Mouse (Mus musculus): ENCODE results near the gene Ikzf1. TPM values are rescaled to one million over a fixed set of nuclear protein-coding genes. Genes with fewer than 3 reads are reported as not detected.

Gene Ikzf1
- total RNA-seq, 1 experiment = 0.49 TPM

DNA sequence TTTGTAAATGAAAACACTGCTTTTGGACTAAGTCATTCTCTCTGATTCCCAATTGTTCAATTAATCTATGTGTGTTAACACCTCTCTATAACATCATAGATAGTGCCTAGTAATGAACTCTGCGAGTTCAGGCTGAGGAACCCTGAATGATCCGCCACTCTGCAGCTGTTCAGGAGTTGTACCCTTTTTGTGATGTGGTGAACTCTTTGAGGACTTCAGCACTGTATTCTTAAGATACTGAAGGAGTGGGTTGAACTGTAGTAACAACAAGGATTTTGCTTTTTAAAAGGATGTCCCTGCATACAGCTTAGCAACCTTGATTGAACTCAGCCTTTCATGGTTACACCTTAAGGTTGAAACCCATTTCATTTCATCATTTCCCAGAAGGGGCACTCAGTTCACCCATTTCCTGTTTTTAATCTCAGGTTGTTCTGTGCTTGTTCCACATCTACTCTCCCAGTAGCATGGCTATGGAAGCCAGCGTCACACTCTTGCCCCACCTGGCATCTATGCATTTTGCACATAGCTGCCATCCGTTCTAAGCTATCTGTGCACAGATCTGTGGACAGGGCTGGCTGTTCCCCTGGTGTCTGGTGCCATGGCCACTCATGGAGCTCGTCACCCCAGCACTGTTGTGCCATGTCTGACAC lies 41.2 kb downstream of the Ikzf1 start:
- H3K4me1 ChIP-seq (ENCODE audit: control insufficient read depth in 2 of 2, insufficient read depth in 2 of 2, low read length in 2 of 2, poor library complexity in 1 of 2) = no peaks in the 10 kb centered on the region
- no peak for DNase-seq (ENCODE audit: low read depth, low spot score)
- in situ Hi-C loops (cut with MboI; ENCODE audit: low sequenced_read_pairs in 2 of 2, unreplicated experiment in 2 of 2) = loop anchor here (25.0 kb wide), 1 partner anchor 164 kb away; no protein-coding TSS in a partner anchor
- H3K27ac ChIP-seq (ENCODE audit: insufficient read depth, low read depth, low read length, poor library complexity, severe bottlenecking) = no peak overlapping the region
- H3K9me3 ChIP-seq (ENCODE audit: control insufficient read depth, insufficient read depth, low read depth, low read length) = no peaks in the 10 kb centered on the region
- no peak overlapping the region for H3K9ac ChIP-seq (ENCODE audit: insufficient read depth, low read depth, low read length, poor library complexity, severe bottlenecking)
- no peaks in the 10 kb centered on the region for H3K36me3 ChIP-seq (ENCODE audit: control insufficient read depth, insufficient read depth, low read length, poor library complexity, severe bottlenecking)
- TF ChIP-seq CHD2 (IDR thresholded peaks at IDR 0.05; ENCODE audit: low read depth, low read length) (no peak), HCFC1 (IDR thresholded peaks at IDR 0.05; ENCODE audit: borderline replicate concordance, insufficient read depth, low read length) (no peak), MAFK (IDR thresholded peaks at IDR 0.05; ENCODE audit: insufficient read depth, low read depth, low read length) (no peak), ZNF384 (IDR thresholded peaks at IDR 0.05; ENCODE audit: low read depth, low read length) (no peak)
- no peak overlapping the region for H3K4me3 ChIP-seq (ENCODE audit: insufficient read depth in 1 of 2, low read depth in 1 of 2, low read length in 2 of 2, poor library complexity in 1 of 2, severe bottlenecking in 1 of 2)

DNA sequence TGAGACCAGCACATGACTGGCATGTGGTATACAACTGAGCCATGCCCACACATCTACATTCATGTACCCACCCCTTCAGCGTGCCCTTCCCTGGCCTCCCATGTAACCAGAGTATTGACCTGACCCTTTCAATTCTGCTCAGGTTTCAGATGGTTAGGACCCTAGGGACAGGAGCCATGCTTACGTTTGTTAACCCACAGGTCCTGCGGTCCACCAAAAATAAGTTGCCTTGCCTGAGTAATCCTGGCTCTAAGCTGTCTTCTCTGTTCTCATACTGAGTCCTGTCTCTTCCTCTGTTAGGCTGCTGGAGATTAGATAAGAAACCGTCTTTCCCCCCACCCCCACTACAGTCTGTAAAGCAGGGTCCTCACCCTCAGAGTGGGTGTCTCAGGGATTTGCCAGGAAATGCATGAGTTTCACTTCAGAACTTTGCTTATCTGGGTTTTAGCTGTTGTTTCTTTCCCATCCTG lies 42.0 kb downstream of the Ikzf1 start:
- DNase-seq (ENCODE audit: low read depth, low spot score) = no peak
- no peaks in the 10 kb centered on the region for H3K36me3 ChIP-seq (ENCODE audit: control insufficient read depth, insufficient read depth, low read length, poor library complexity, severe bottlenecking)
- no peak for TF ChIP-seq HCFC1 (IDR thresholded peaks at IDR 0.05; ENCODE audit: borderline replicate concordance, insufficient read depth, low read length)
- no peak for TF ChIP-seq MAFK (IDR thresholded peaks at IDR 0.05; ENCODE audit: insufficient read depth, low read depth, low read length)
- no peak for TF ChIP-seq ZNF384 (IDR thresholded peaks at IDR 0.05; ENCODE audit: low read depth, low read length)
- TF ChIP-seq ZC3H11A (IDR thresholded peaks at IDR 0.05; ENCODE audit: borderline replicate concordance, low read depth, low read length) = no peak
- no peak for TF ChIP-seq CHD2 (IDR thresholded peaks at IDR 0.05; ENCODE audit: low read depth, low read length)
- H3K4me3 ChIP-seq (ENCODE audit: insufficient read depth in 1 of 2, low read depth in 1 of 2, low read length in 2 of 2, poor library complexity in 1 of 2, severe bottlenecking in 1 of 2) = no peak overlapping the region
- H3K4me1 ChIP-seq (ENCODE audit: control insufficient read depth in 2 of 2, insufficient read depth in 2 of 2, low read length in 2 of 2, poor library complexity in 1 of 2) = no peaks in the 10 kb centered on the region
- in situ Hi-C loops (cut with MboI; ENCODE audit: low sequenced_read_pairs in 2 of 2, unreplicated experiment in 2 of 2) = loop anchor here (25.0 kb wide), 1 partner anchor 165 kb away; no protein-coding TSS in a partner anchor
- no peaks in the 10 kb centered on the region for H3K9me3 ChIP-seq (ENCODE audit: control insufficient read depth, insufficient read depth, low read depth, low read length)
- no peak overlapping the region for H3K9ac ChIP-seq (ENCODE audit: insufficient read depth, low read depth, low read length, poor library complexity, severe bottlenecking)
- no peak overlapping the region for H3K27ac ChIP-seq (ENCODE audit: insufficient read depth, low read depth, low read length, poor library complexity, severe bottlenecking)

GRCm38 (mm10) chr11:11727936-11728556 lies 43.2 kb downstream of the Ikzf1 start:
- TF ChIP-seq CHD2 (IDR thresholded peaks at IDR 0.05; ENCODE audit: low read depth, low read length) (no peak), ZC3H11A (IDR thresholded peaks at IDR 0.05; ENCODE audit: borderline replicate concordance, low read depth, low read length) (no peak), MAFK (IDR thresholded peaks at IDR 0.05; ENCODE audit: insufficient read depth, low read depth, low read length) (no peak), ZNF384 (IDR thresholded peaks at IDR 0.05; ENCODE audit: low read depth, low read length) (no peak), HCFC1 (IDR thresholded peaks at IDR 0.05; ENCODE audit: borderline replicate concordance, insufficient read depth, low read length) (no peak)
- Histone ChIP-seq H3K4me3 (ENCODE audit: insufficient read depth in 1 of 2, low read depth in 1 of 2, low read length in 2 of 2, poor library complexity in 1 of 2, severe bottlenecking in 1 of 2) (no peak overlapping the region), H3K36me3 (ENCODE audit: control insufficient read depth, insufficient read depth, low read length, poor library complexity, severe bottlenecking) (no peaks in the 10 kb centered on the region), H3K4me1 (ENCODE audit: control insufficient read depth in 2 of 2, insufficient read depth in 2 of 2, low read length in 2 of 2, poor library complexity in 1 of 2) (no peaks in the 10 kb centered on the region), H3K27ac (ENCODE audit: insufficient read depth, low read depth, low read length, poor library complexity, severe bottlenecking) (no peak overlapping the region), H3K9me3 (ENCODE audit: control insufficient read depth, insufficient read depth, low read depth, low read length) (no peaks in the 10 kb centered on the region), H3K9ac (ENCODE audit: insufficient read depth, low read depth, low read length, poor library complexity, severe bottlenecking) (no peak overlapping the region)
- DNase-seq (ENCODE audit: low read depth, low spot score) = no peak
- in situ Hi-C loops (cut with MboI; ENCODE audit: low sequenced_read_pairs in 2 of 2, unreplicated experiment in 2 of 2) = loop anchor here (25.0 kb wide), 1 partner anchor 166 kb away; no protein-coding TSS in a partner anchor

GRCm38 (mm10) chr11:11729216-11729615 lies 44.4 kb downstream of the Ikzf1 start:
- TF ChIP-seq HCFC1 (IDR thresholded peaks at IDR 0.05; ENCODE audit: borderline replicate concordance, insufficient read depth, low read length) = no peak
- TF ChIP-seq ZNF384 (IDR thresholded peaks at IDR 0.05; ENCODE audit: low read depth, low read length) = no peak
- TF ChIP-seq ZC3H11A (IDR thresholded peaks at IDR 0.05; ENCODE audit: borderline replicate concordance, low read depth, low read length) = no peak
- no peak for TF ChIP-seq CHD2 (IDR thresholded peaks at IDR 0.05; ENCODE audit: low read depth, low read length)
- TF ChIP-seq MAFK (IDR thresholded peaks at IDR 0.05; ENCODE audit: insufficient read depth, low read depth, low read length) = no peak
- H3K27ac ChIP-seq (ENCODE audit: insufficient read depth, low read depth, low read length, poor library complexity, severe bottlenecking) = no peak overlapping the region
- H3K9me3 ChIP-seq (ENCODE audit: control insufficient read depth, insufficient read depth, low read depth, low read length) = no peaks in the 10 kb centered on the region
- in situ Hi-C loops (cut with MboI; ENCODE audit: low sequenced_read_pairs in 2 of 2, unreplicated experiment in 2 of 2) = loop anchor here (25.0 kb wide), 1 partner anchor 167 kb away; no protein-coding TSS in a partner anchor
- H3K9ac ChIP-seq (ENCODE audit: insufficient read depth, low read depth, low read length, poor library complexity, severe bottlenecking) = no peak overlapping the region
- H3K4me3 ChIP-seq (ENCODE audit: insufficient read depth in 1 of 2, low read depth in 1 of 2, low read length in 2 of 2, poor library complexity in 1 of 2, severe bottlenecking in 1 of 2) = no peak overlapping the region
- no peaks in the 10 kb centered on the region for H3K36me3 ChIP-seq (ENCODE audit: control insufficient read depth, insufficient read depth, low read length, poor library complexity, severe bottlenecking)
- DNase-seq (ENCODE audit: low read depth, low spot score) = no peak
- H3K4me1 ChIP-seq (ENCODE audit: control insufficient read depth in 2 of 2, insufficient read depth in 2 of 2, low read length in 2 of 2, poor library complexity in 1 of 2) = no peaks in the 10 kb centered on the region

Data from ES-E14 (cell line).